Mouse (Mus musculus) limb, embryonic 11.5 days (tissue): ENCODE data around the gene Rtl10. TPM values are rescaled to one million over a fixed set of nuclear protein-coding genes. Genes with fewer than 3 reads are reported as not detected.

ENCODE experiments used
- ATAC-seq: fragments of 200-750 bp; cut with Nextera tagmentation; 2 replicates; pipeline ENCODE4 v1.8.0; 2017; ENCODE audit warnings: low read depth; ENCODE audit not compliant: insufficient number of reproducible peaks, low FRiP score, low TSS enrichment
- DNase-seq: peaks from one replicate; pipeline ENCODE4 v3.0.0-alpha.2; 2015; ENCODE audit warnings: low spot score
- H3K27ac ChIP-seq: fragments of 300-500 bp; sonication (generic); replicated peaks from 2 replicates; pipeline ENCODE4 v1.5.1; 2014; ENCODE audit warnings: low read depth, mild to moderate bottlenecking, low read length
- H3K27me3 ChIP-seq: fragments of 300-500 bp; sonication (generic); 2 replicates; pipeline ENCODE4 v1.6.1; 2014; ENCODE audit warnings: mild to moderate bottlenecking, low read length, mixed read lengths; ENCODE audit not compliant: control insufficient read depth, insufficient read depth
- H3K36me3 ChIP-seq: fragments of 300-500 bp; sonication (generic); 2 replicates; pipeline ENCODE4 v1.6.1; 2014; ENCODE audit warnings: mild to moderate bottlenecking, low read length, moderate library complexity, mixed read lengths; ENCODE audit not compliant: control insufficient read depth, insufficient read depth
- H3K4me1 ChIP-seq: fragments of 300-500 bp; sonication (generic); 2 replicates; pipeline ENCODE4 v1.6.1; 2014; ENCODE audit warnings: low read length, mixed read lengths; ENCODE audit not compliant: control insufficient read depth, insufficient read depth
- H3K4me2 ChIP-seq: fragments of 300-500 bp; sonication (generic); 2 replicates; pipeline ENCODE4 v1.6.1; 2014; ENCODE audit warnings: low read depth, mild to moderate bottlenecking, moderate library complexity; ENCODE audit not compliant: severe bottlenecking
- H3K4me3 ChIP-seq: fragments of 300-500 bp; sonication (generic); 2 replicates; pipeline ENCODE4 v1.5.1; 2014; ENCODE audit warnings: low read depth, low read length
- H3K9ac ChIP-seq: fragments of 300-500 bp; sonication (generic); 2 replicates; pipeline ENCODE4 v1.6.1; 2014; ENCODE audit warnings: mild to moderate bottlenecking, low read length
- H3K9me3 ChIP-seq: fragments of 300-500 bp; sonication (generic); 2 replicates; pipeline ENCODE4 v1.6.1; 2016; ENCODE audit warnings: low read length; ENCODE audit not compliant: control insufficient read depth
- WGBS: fragments of 180-500 bp; shearing (Covaris S2); extraction: QIAGEN DNeasy Blood & Tissue Kit; methylation state at CpG from one replicate; pipeline ENCODE4 v1.1.7; 2014; 5-methylcytosine and 5-hydroxymethylcytosine counted together
- polyA plus RNA-seq: library from polyadenylated mRNA; unstranded; fragments of >200 nt; fragmentation: Nextera tagmentation; extraction: Ambion mirVana; gene quantifications from 2 replicates; pipeline ENCODE4 v1.2.1, GENCODE M21; 2014

Rtl10 gene
- polyA plus RNA-seq, 1 experiment from 2014 or later: 2.5 TPM

- DNase-seq (no peak), ATAC-seq (no peak)
- Histone ChIP-seq H3K36me3 (peaks cover 3% of the 10 kb centered on the region; the same call in 1 of the 2 replicates), H3K9ac (no peak overlapping the region), H3K4me1 (peaks cover 3% of the 10 kb centered on the region; the same call in 1 of the 2 replicates), H3K27ac (no peak overlapping the region), H3K27me3 (no peaks in the 10 kb centered on the region), H3K9me3 (no peaks in the 10 kb centered on the region), H3K4me3 (no peak overlapping the region), H3K4me2 (no peak overlapping the region)
- WGBS: 73% methylated on average over 4 of the region's 4 CpGs
These were observed 26.3 kb upstream of the Rtl10 start for GRCm38 (mm10) chr16:18472416-18472815.

GRCm38 (mm10) chr16:18472976-18473375 is 25.7 kb upstream of the Rtl10 start:
- no peaks in the 10 kb centered on the region for H3K9me3 ChIP-seq
- no peak overlapping the region for H3K27ac ChIP-seq
- ATAC-seq: no peak
- no peak overlapping the region for H3K4me3 ChIP-seq
- peaks cover 3% of the 10 kb centered on the region; the same call in 1 of the 2 replicates for H3K4me1 ChIP-seq
- WGBS: 96% methylated on average over 8 of the region's 8 CpGs
- no peak overlapping the region for H3K4me2 ChIP-seq
- peaks cover 3% of the 10 kb centered on the region; the same call in 1 of the 2 replicates for H3K36me3 ChIP-seq
- no peaks in the 10 kb centered on the region for H3K27me3 ChIP-seq
- DNase-seq: no peak
- no peak overlapping the region for H3K9ac ChIP-seq

GRCm38 (mm10) chr16:18474021-18474420 is 24.7 kb upstream of the Rtl10 start:
- WGBS: 81% methylated on average over 2 of the region's 2 CpGs

GRCm38 (mm10) chr16:18477996-18478395 is 20.7 kb upstream of the Rtl10 start:
- H3K9ac ChIP-seq: no peak overlapping the region
- no peaks in the 10 kb centered on the region for H3K27me3 ChIP-seq
- H3K4me3 ChIP-seq: no peak overlapping the region
- 67% methylated on average over 6 of the region's 6 CpGs for WGBS
- H3K36me3 ChIP-seq: no peaks in the 10 kb centered on the region
- no peak overlapping the region for H3K27ac ChIP-seq
- DNase-seq (no peak), ATAC-seq (no peak)
- no peaks in the 10 kb centered on the region for H3K9me3 ChIP-seq
- no peak overlapping the region for H3K4me2 ChIP-seq
- H3K4me1 ChIP-seq: no peaks in the 10 kb centered on the region

More at GRCm38 (mm10) chr16:18474021-18474420, 24.7 kb upstream of the Rtl10 start:
- no peak overlapping the region for H3K4me2 ChIP-seq
- no peak overlapping the region for H3K27ac ChIP-seq
- H3K9me3 ChIP-seq: no peaks in the 10 kb centered on the region
- no peaks in the 10 kb centered on the region for H3K27me3 ChIP-seq
- no peak for ATAC-seq
- H3K4me3 ChIP-seq: no peak overlapping the region
- H3K36me3 ChIP-seq: peaks cover under 1% of the 10 kb centered on the region; the same call in 1 of the 2 replicates
- DNase-seq: no peak
- no peak overlapping the region for H3K9ac ChIP-seq
- H3K4me1 ChIP-seq: peaks cover 3% of the 10 kb centered on the region; the same call in 1 of the 2 replicates

- Histone ChIP-seq H3K9ac (0 out of 2 replicates have a peak overlapping the region, but pooled peaks have one; percentile 12), H3K4me1 (no peaks in the 10 kb centered on the region), H3K27ac (no peak overlapping the region), H3K27me3 (no peaks in the 10 kb centered on the region), H3K36me3 (no peaks in the 10 kb centered on the region), H3K4me2 (no peak overlapping the region), H3K9me3 (no peaks in the 10 kb centered on the region), H3K4me3 (no peak overlapping the region)
- ATAC-seq: no peak
- no peak for DNase-seq
- WGBS: 51% methylated on average over 7 of the region's 7 CpGs
These were observed 19.0 kb upstream of the Rtl10 start for GRCm38 (mm10) chr16:18479667-18480066.

GRCm38 (mm10) chr16:18480933-18481485 is 17.7 kb upstream of the Rtl10 start:
- DNase-seq: no peak

GRCm38 (mm10) chr16:18482431-18482830 is 16.3 kb upstream of the Rtl10 start:
- Histone ChIP-seq H3K9ac (no peak overlapping the region), H3K36me3 (no peaks in the 10 kb centered on the region), H3K9me3 (no peaks in the 10 kb centered on the region), H3K4me1 (no peaks in the 10 kb centered on the region), H3K4me3 (no peak overlapping the region), H3K27ac (no peak overlapping the region), H3K27me3 (no peaks in the 10 kb centered on the region), H3K4me2 (no peak overlapping the region)
- DNase-seq: no peak
- WGBS: 83% methylated on average over 3 of the region's 3 CpGs
- ATAC-seq: no peak

More at GRCm38 (mm10) chr16:18480933-18481485, 17.7 kb upstream of the Rtl10 start:
- Histone ChIP-seq H3K27me3 (no peaks in the 10 kb centered on the region), H3K4me2 (no peak overlapping the region), H3K36me3 (no peaks in the 10 kb centered on the region), H3K9ac (peak overlapping the region; percentile 34; the same call in 1 of the 2 replicates), H3K27ac (no peak overlapping the region), H3K4me3 (no peak overlapping the region), H3K9me3 (no peaks in the 10 kb centered on the region), H3K4me1 (no peaks in the 10 kb centered on the region)
- no peak for ATAC-seq
- WGBS: 71% methylated on average over 4 of the region's 4 CpGs

- Histone ChIP-seq H3K4me3 (no peak overlapping the region), H3K36me3 (no peaks in the 10 kb centered on the region), H3K27me3 (no peaks in the 10 kb centered on the region), H3K4me1 (no peaks in the 10 kb centered on the region), H3K9me3 (no peaks in the 10 kb centered on the region), H3K27ac (no peak overlapping the region), H3K4me2 (no peak overlapping the region), H3K9ac (no peak overlapping the region)
- 77% methylated on average over 5 of the region's 5 CpGs for WGBS
- ATAC-seq: no peak
- DNase-seq: no peak
These were observed 14.9 kb upstream of the Rtl10 start for GRCm38 (mm10) chr16:18483839-18484238.

GRCm38 (mm10) chr16:18484386-18484785 is 14.3 kb upstream of the Rtl10 start:
- no peak for ATAC-seq
- no peaks in the 10 kb centered on the region for H3K27me3 ChIP-seq
- no peak overlapping the region for H3K4me3 ChIP-seq
- H3K4me2 ChIP-seq: no peak overlapping the region
- H3K36me3 ChIP-seq: no peaks in the 10 kb centered on the region
- H3K9ac ChIP-seq: no peak overlapping the region
- H3K27ac ChIP-seq: no peak overlapping the region
- no peak for DNase-seq
- H3K9me3 ChIP-seq: no peaks in the 10 kb centered on the region
- WGBS: 44% methylated on average over 4 of the region's 4 CpGs
- H3K4me1 ChIP-seq: no peaks in the 10 kb centered on the region
